Mouse (Mus musculus) 3134 (cell line): Measurements from ENCODE around the gene Slc46a1.

Experiments
- DNase-seq: peaks from one replicate; pipeline ENCODE4 v3.0.0-alpha.2; 2011; ENCODE audit warnings: low spot score; ENCODE audit not compliant: insufficient read length; ENCODE audit errors: extremely low read depth

Slc46a1 gene

DNA sequence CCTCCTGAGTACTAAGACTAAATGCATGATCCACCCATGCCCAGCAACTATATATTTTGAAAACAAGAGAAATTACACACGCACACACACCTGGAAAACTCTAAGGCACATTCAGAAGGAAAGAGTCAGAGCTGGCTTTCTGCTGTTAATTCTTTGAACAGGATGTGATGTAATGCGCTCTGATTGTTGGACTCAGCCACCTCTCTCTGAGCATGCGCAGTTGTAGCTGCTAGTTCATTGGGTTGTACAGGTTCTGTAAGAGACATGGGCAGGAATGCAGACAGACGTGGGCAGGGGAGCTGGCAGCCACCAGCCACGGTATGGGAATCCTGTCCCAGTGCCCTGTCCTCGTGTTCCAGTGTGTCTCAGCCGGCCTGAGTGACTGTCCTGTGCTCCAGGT is 11.2 kb upstream of the Slc46a1 start:
- no peak for DNase-seq

- peak; percentile 30 for DNase-seq
Measured at GRCm38 (mm10) chr11:78455308-78455707, 10.2 kb upstream of the Slc46a1 start.

DNA sequence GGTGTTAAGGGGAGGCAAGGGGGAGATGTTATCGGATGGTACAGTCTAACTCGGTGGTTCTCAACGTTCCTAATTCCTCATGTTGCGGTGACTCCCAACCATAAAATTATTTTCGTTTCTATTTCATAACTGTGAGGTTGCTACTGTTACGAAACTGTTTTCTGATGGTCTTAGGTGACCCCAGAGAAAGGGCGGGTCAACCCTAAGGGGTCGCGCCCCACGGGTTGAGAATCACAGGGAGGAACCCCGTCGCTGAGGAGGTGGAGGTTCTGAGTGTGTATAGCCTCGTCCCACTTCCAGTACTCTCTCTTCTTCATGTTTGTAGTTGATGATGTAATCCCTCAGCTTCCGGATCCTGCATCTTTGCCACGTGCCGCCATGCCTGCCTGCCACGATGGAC is 6.8 kb upstream of the Slc46a1 start:
- no peak for DNase-seq

GRCm38 (mm10) chr11:78461894-78462293 is 3.6 kb upstream of the Slc46a1 start:
- no peak for DNase-seq

GRCm38 (mm10) chr11:78462669-78463068 is 2.8 kb upstream of the Slc46a1 start:
- DNase-seq: no peak

DNA sequence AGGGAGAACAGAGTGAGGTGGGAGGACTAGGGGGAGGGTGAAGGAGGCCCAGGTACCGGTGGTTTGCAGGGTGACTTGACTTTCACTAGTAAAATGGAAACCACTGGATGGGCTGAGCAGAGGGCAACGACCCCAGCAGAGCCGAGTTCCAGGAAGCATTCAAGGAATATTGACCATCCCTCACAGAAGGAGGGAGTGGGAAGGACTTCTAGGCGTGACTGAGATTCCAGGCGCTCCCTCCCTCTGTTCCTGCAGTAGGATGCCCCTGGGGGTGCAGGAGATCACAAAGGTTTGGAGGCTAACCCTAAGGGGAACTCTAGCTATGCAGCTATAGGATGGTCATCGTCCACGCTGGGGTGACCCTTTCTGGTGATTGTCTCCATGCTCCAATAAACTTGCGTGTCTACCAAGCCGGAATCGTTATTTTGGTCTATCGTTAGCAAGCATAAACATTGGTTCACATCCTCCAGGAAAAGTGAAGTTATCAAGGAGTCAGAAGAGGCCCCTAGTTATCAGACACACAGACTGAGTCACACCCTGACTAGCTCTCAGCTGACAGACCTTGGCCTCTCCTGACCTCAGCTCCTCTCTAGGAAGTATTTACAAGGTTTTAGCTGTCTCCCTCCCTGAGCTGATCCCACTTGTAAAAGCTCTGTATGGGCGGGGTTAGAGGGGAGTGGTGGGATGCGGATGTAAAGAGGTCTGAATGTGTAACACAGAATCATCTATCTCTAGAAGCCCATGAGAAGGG is 2.0 kb upstream of the Slc46a1 start:
- no peak for DNase-seq

DNA sequence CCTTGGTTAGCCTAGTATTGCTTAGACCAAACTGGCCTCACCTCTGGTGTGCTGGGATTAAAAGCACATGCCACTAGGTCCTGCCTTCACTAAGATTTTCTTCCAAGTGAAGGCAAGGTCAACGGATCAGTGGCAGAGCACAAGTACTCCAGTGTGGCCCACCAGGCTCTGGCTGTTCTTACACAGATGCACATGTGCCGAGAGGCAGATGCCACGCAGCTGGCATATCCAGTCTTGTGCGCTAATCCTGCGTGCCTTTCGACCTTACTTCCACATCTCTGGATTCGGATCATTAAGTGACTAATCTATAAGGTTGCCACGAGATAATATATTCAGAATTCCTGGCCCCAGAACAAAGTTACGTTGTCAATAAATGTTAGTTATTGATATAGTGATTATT is 381 bp upstream of the Slc46a1 start:
- DNase-seq: no peak

- no peak for DNase-seq
Measured at GRCm38 (mm10) chr11:78466242-78466912, 880 bp downstream of the Slc46a1 start.

DNA sequence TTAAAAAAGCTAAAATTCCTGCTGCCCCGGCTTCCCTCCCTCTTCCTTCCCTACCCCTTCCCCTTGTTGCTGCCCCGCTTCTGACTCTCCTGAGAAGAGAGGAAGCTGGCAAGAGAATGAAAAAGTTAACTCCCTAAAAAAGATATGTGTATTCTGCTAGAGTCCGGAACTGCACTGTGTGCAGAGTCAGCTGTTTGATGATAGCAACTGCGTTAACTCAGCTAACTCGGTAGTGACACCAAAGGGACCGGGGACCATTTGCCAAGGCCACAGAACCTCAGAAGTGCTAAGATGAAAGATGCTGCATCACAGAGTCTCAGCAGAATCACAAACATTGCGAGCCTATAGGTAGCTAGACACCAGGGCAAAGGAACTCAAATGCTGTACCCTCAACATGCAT is 2.0 kb downstream of the Slc46a1 start:
- no peak for DNase-seq

- no peak for DNase-seq
Measured at GRCm38 (mm10) chr11:78467932-78468331, 2.4 kb downstream of the Slc46a1 start.

- no peak for DNase-seq
Measured at GRCm38 (mm10) chr11:78471326-78472103, 6.0 kb downstream of the Slc46a1 start.

DNA sequence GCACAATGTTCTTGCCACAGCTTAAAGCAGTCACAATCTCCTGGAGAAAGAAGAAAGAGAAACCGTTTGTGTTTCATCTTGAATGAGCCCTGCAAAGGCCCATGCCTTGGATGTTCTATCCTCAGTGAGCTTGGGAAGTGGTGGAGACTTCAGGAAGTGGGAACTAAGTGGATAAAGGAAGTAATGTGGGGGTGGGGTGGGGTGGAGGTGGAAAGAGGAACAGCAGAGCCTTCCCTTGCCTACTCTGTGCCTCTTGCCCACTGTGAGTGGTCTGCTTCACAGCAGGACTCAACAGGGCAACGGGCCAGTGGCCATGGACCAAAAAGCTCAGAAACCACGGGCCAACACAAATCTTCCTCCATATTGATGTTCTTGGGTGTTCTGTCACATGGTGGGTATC is 9.8 kb downstream of the Slc46a1 start:
- no peak for DNase-seq

DNA sequence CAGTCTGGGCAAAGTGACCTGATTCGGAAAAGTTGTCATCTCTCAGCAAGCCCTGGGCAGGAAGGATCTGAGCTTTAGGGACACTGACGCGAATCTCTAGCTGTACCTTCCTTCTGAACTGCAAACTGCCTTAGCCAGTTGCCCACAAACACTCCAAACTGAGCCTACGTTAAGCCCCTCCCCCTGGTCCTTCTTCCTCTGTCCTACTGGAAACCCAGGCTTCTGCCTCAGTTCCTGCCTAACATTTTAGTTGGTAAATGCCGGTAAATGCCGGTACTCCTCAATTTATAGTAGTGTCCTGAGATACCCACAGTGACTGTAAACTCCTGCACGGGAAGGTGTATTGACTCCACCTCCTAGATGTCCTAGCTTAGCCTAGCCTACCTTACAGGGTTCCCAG is 18.1 kb downstream of the Slc46a1 start:
- no peak for DNase-seq

GRCm38 (mm10) chr11:78488168-78488567 is 22.7 kb downstream of the Slc46a1 start:
- DNase-seq: peak; percentile 38

DNA sequence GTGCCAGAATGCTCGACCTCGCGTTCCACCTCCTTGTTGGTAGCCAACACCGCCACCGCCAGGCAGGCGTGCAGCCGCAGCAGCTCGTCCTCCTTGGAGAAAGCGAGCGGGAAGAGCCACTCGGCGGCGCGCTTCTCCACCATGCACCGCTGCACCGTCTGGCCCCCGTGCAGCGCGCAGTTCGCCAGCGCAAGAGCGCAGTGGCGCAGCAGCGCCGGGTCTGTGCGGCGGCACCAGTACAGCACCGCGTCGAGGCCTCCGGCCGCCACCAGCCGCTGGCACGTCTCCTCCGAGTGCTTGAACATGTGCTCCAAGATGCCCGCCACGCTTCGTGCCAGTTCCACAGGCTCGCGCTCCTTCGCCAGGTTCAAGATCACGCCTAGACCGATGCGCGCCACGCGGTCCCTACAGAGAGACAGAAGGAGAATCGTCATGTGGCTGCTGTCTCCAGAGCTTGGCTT is 25.3 kb downstream of the Slc46a1 start:
- DNase-seq: no peak

DNA sequence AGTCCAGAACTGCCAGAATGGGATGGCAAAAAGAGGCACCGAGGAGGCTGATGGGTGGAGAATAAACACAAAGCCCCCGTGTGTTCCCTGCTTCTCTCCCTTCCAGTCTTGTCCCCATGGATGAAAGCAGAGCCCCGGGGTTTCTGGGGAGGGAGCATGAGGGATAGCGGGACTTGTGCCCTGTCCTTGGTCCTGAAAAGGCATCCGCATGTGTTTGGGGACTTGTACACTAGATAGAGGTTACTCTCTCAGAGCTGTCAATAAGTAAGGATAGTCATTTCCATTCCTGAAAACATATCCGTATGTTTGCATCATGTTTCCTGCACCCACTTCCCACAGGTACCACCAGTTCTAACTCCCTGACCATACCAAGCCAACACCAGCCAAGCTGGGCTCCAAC is 30.4 kb downstream of the Slc46a1 start:
- no peak for DNase-seq

- DNase-seq: no peak
Measured at GRCm38 (mm10) chr11:78497071-78497541, 31.6 kb downstream of the Slc46a1 start.

DNA sequence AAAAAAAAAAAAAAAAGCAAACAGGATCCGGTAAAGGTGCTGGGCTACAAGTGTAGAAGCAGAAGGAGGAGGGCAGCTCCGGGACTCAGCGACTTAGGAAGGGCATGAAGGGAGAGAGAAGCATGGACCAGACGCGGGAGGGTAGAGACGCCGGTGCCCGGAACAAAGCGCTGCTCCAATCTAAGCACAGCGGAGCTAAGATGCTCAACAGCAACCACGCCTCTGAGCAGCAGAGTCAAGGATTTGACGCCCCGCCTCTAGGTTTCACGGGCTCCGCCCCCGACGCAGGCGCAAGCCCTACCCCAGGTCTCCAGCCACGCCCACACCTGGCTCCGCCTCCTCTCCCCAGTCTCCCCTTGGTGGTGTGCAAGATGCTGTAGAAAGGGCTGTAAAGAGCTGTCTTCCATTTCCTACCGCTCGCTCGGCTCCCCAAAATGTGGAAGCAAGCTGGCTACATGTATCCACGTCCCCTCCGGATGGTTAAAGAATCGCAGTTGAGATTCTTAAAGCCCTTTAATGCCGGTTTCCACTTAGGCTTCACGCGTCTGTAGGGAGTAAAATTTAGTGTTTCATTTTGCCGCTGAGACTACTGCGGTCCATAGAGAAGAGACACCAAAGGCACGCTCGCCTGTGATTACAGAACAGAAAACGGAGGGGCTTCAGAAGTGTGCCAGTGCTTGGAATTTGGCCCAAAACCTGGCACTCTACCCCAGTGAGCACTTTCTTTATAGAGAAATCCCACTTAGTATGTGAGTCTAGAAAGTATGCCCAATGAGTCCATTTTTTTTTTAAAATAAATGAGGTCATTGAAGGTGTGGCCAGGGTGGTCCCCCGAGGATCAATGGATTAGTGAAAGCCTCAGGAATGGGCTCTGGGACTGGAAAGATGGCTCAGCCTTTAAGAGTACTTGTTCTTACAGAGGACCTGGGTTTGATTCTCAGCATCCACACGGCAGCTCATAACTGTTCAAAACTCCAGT is 32.3 kb downstream of the Slc46a1 start, which contains the start of gene Sarm1:
Gene Sarm1 (minus strand): TSS at position 211 of the 979 bp plus-strand sequence.
- peak; percentile 95 for DNase-seq

- no peak for DNase-seq
Measured at GRCm38 (mm10) chr11:78499004-78499403, 33.5 kb downstream of the Slc46a1 start, which contains the start of gene Vtn. Gene Vtn, plus strand, starts transcription at chr11:78499091.

DNA sequence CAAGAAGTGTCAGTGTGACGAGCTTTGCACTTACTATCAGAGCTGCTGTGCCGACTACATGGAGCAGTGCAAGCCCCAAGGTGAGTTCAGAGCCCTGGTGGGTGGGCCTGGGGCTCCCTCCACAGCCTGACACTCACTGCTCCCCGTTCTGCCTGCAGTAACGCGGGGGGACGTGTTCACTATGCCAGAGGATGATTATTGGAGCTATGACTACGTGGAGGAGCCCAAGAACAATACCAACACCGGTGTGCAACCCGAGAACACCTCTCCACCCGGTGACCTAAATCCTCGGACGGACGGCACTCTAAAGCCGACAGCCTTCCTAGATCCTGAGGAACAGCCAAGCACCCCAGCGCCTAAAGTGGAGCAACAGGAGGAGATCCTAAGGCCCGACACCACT is 34.0 kb downstream of the Slc46a1 start:
- no peak for DNase-seq
